In the genomic region with DNA sequence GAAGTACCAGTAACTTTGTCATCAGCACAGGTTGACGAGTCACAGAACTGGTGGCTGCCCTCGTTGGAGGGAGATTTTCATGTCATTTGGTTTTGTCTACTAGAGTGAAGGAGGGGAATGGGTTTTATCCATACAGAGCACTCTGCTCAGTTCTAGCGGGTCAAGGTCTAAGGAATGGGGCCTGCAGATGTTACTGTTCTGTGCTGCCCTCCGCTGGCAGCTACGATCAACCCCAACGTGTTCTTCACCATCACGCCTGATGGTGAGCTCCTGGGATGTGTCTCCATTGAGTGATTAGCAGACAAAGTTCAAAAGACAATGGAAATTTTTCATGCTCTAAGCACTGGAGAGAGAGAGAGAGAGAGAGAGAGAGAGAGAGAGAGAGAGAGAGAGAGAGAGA, we compare ENCODE assay signal across 8 mouse cellular contexts.
DNase-seq lines count a peak whose midpoint lies in the region; ATAC-seq and TF ChIP-seq lines count a peak whose summit lies in the region.

No protein-coding gene starts in this region.

- no peaks in the 10 kb centered on the region for H3K27me3 ChIP-seq in midbrain, embryonic 14.5 days (ENCODE audit: control insufficient read depth, insufficient read depth, low read length)
- H3K27me3 ChIP-seq in midbrain, embryonic 10.5 days (ENCODE audit: low read depth, poor library complexity, severe bottlenecking): no peaks in the 10 kb centered on the region
- H3K27me3 ChIP-seq in hindbrain, embryonic 16.5 days (replicated peaks; ENCODE audit: control insufficient read depth, insufficient read depth, low read length): no peaks in the 10 kb centered on the region

- no peak overlapping the region for H3K9ac ChIP-seq in midbrain, embryonic 14.5 days (replicated peaks; ENCODE audit: low read length)
- H3K9ac ChIP-seq in hindbrain, embryonic 16.5 days (ENCODE audit: low read depth, low read length): no peak overlapping the region

- H3K9me3 ChIP-seq in midbrain, embryonic 14.5 days (ENCODE audit: control insufficient read depth, low read length): no peaks in the 10 kb centered on the region
- no peaks in the 10 kb centered on the region for H3K9me3 ChIP-seq in midbrain, embryonic 10.5 days (replicated peaks)
- no peaks in the 10 kb centered on the region for H3K9me3 ChIP-seq in hindbrain, embryonic 16.5 days (ENCODE audit: control insufficient read depth, low read length)

- WGBS in midbrain, embryonic 14.5 days: 59% methylated on average over 7 of the region's 7 CpGs
- WGBS in midbrain, embryonic 10.5 days: 64% methylated on average over 7 of the region's 7 CpGs
- WGBS in olfactory bulb, adult 2 months: 57% methylated on average over 7 of the region's 7 CpGs
- 63% methylated on average over 7 of the region's 7 CpGs for WGBS in hindbrain, embryonic 16.5 days

- DNase-seq in heart, postnatal 10 days: peak; percentile 15 to 19
- no peak for DNase-seq in heart, adult 9 months (ENCODE audit: low spot score in 2 of 2)
- peak; percentile 41 for DNase-seq in midbrain, embryonic 14.5 days
- DNase-seq in midbrain, embryonic 10.5 days (ENCODE audit: low spot score): no peak
- DNase-seq in cerebellum, postnatal 10 days: peak; percentile 46 to 62
- DNase-seq in urinary bladder, postnatal 14 days (ENCODE audit: low spot score): no peak

- ATAC-seq in midbrain, embryonic 14.5 days (ENCODE audit: low FRiP score, low TSS enrichment): no peak
- ATAC-seq in hindbrain, embryonic 16.5 days: no peak

- H3K36me3 ChIP-seq in midbrain, embryonic 14.5 days (ENCODE audit: control insufficient read depth, insufficient read depth, low read length): no peaks in the 10 kb centered on the region
- H3K36me3 ChIP-seq in midbrain, embryonic 10.5 days: no peaks in the 10 kb centered on the region
- no peaks in the 10 kb centered on the region for H3K36me3 ChIP-seq in hindbrain, embryonic 16.5 days (ENCODE audit: control insufficient read depth, insufficient read depth, low read length)

- H3K4me3 ChIP-seq in midbrain, embryonic 14.5 days (replicated peaks; ENCODE audit: low read depth, low read length): no peak overlapping the region
- H3K4me3 ChIP-seq in midbrain, embryonic 10.5 days: no peak overlapping the region
- H3K4me3 ChIP-seq in olfactory bulb, adult 2 months (ENCODE audit: insufficient read depth, low read depth, low read length): no peak overlapping the region
- H3K4me3 ChIP-seq in hindbrain, embryonic 16.5 days (ENCODE audit: low read length): no peak overlapping the region

- TF ChIP-seq CTCF in olfactory bulb, adult 2 months (IDR thresholded peaks at IDR 0.05; ENCODE audit: insufficient read depth, low read depth, low read length): 0 out of 2 replicates have a peak, but pooled peaks have one; percentile 9

- TF ChIP-seq POLR2A in olfactory bulb, adult 2 months (IDR thresholded peaks at IDR 0.05; ENCODE audit: insufficient read depth, low read depth, low read length): no peak

- H3K4me1 ChIP-seq in midbrain, embryonic 14.5 days (ENCODE audit: control insufficient read depth, insufficient read depth, low read length): no peaks in the 10 kb centered on the region
- no peaks in the 10 kb centered on the region for H3K4me1 ChIP-seq in midbrain, embryonic 10.5 days
- no peaks in the 10 kb centered on the region for H3K4me1 ChIP-seq in olfactory bulb, adult 2 months (ENCODE audit: control insufficient read depth, insufficient read depth, low read length)
- peaks cover 3% of the 10 kb centered on the region for H3K4me1 ChIP-seq in hindbrain, embryonic 16.5 days (ENCODE audit: control insufficient read depth, insufficient read depth, low read depth, low read length)

- no peak overlapping the region for H3K4me2 ChIP-seq in midbrain, embryonic 14.5 days (ENCODE audit: low read length)
- H3K4me2 ChIP-seq in hindbrain, embryonic 16.5 days (ENCODE audit: low read length): no peak overlapping the region

- no peak overlapping the region for H3K27ac ChIP-seq in midbrain, embryonic 14.5 days (replicated peaks; ENCODE audit: low read depth, low read length)
- no peak overlapping the region for H3K27ac ChIP-seq in midbrain, embryonic 10.5 days (replicated peaks)
- no peak overlapping the region for H3K27ac ChIP-seq in olfactory bulb, adult 2 months (ENCODE audit: insufficient read depth, low read depth, low read length)
- no peak overlapping the region for H3K27ac ChIP-seq in hindbrain, embryonic 16.5 days (ENCODE audit: low read depth, low read length)

- intact Hi-C loops in heart, postnatal 10 days (cut with DNase I): loop anchor here (2.0 to 10.0 kb wide), 2 partner anchors 234 to 372 kb away; no protein-coding TSS in a partner anchor

Comparison
In these comparisons a context has a peak if more than half of its experiments do, and no peak if none do; other contexts are left out.
1. DNase-seq: peak in heart, postnatal 10 days (2 of 2), midbrain, embryonic 14.5 days (single experiment) and cerebellum, postnatal 10 days (2 of 2); none in heart, adult 9 months (0 of 2), midbrain, embryonic 10.5 days (single experiment) and urinary bladder, postnatal 14 days (single experiment).